ENCODE assay signal across 27 mouse cellular contexts in genomic region chr14:40928897-40929296, GRCm38 (mm10). TPM values are rescaled to one million over a fixed set of nuclear protein-coding genes. Genes with fewer than 3 reads are reported as not detected.
DNase-seq lines count a peak whose midpoint lies in the region; ATAC-seq and TF ChIP-seq lines count a peak whose summit lies in the region.
"Had no signal": no experiment of that assay in that cellular context is flagged by ENCODE, and none has a peak within 500 bp of the region (broad histone marks: within the 10 kb centered on the region; RNA-seq: fewer than 3 reads in every experiment).

No protein-coding gene starts in this region.

- WGBS in kidney, adult 2 months: 34% methylated on average over 5 of the region's 5 CpGs
- 66% methylated on average over 5 of the region's 5 CpGs for WGBS in kidney, embryonic 14.5 days
- WGBS in intestine, embryonic 15.5 days: 62% methylated on average over 5 of the region's 5 CpGs

- no peaks in the 10 kb centered on the region for H3K36me3 ChIP-seq in kidney, adult 2 months (ENCODE audit: control insufficient read depth, insufficient read depth, low read length)
- no peaks in the 10 kb centered on the region for H3K36me3 ChIP-seq in kidney, embryonic 14.5 days (ENCODE audit: control insufficient read depth, insufficient read depth, low read length)
- H3K36me3 ChIP-seq in intestine, embryonic 15.5 days: no peaks in the 10 kb centered on the region
- H3K36me3 ChIP-seq: embryonic facial prominence, embryonic 12.5 days; forebrain, embryonic 12.5 days; hindbrain, embryonic 15.5 days; midbrain, embryonic 12.5 days had no signal

- H3K9ac ChIP-seq in kidney, embryonic 14.5 days (ENCODE audit: low read depth, low read length): no peak overlapping the region
- no peak overlapping the region for H3K9ac ChIP-seq in intestine, embryonic 15.5 days
- H3K9ac ChIP-seq: embryonic facial prominence, embryonic 12.5 days; forebrain, embryonic 12.5 days; hindbrain, embryonic 15.5 days; midbrain, embryonic 12.5 days had no signal

- no peak for TF ChIP-seq CTCF in kidney, adult 2 months (conservative IDR thresholded peaks at IDR 0.05; ENCODE audit: insufficient read depth, insufficient read length, low read depth, low read length)
- TF ChIP-seq CTCF in left cerebral cortex, adult 2 months (IDR thresholded peaks at IDR 0.05): no peak

- no peak overlapping the region for H3K4me3 ChIP-seq in kidney, adult 2 months (ENCODE audit: insufficient read depth, low read depth, low read length)
- no peak overlapping the region for H3K4me3 ChIP-seq in kidney, embryonic 14.5 days (ENCODE audit: low read length)
- no peak overlapping the region for H3K4me3 ChIP-seq in left cerebral cortex, adult 2 months
- H3K4me3 ChIP-seq in intestine, embryonic 15.5 days (replicated peaks): no peak overlapping the region
- H3K4me3 ChIP-seq: embryonic facial prominence, embryonic 12.5 days; erythroblast, embryonic 14.5 days; forebrain, embryonic 12.5 days; heart, embryonic 10.5 days; hindbrain, embryonic 15.5 days; limb, embryonic 10.5 days; midbrain, embryonic 12.5 days had no signal

- ATAC-seq in kidney, embryonic 14.5 days (ENCODE audit: low FRiP score, low TSS enrichment): no peak
- ATAC-seq in intestine, embryonic 15.5 days: no peak
- ATAC-seq: Patski had no signal

- DNase-seq in kidney, adult 2 months: peak; percentile 78
- DNase-seq in left cerebral cortex, adult 2 months (ENCODE audit: extremely low spot score in 1 of 2, low spot score in 2 of 2): no peak
- no peak for DNase-seq in left cerebral cortex, postnatal 25 days (ENCODE audit: low spot score in 2 of 2)
- peak; percentile 50 to 56 for DNase-seq in kidney, postnatal 36 days
- no peak for DNase-seq in thymus, postnatal 10 days (ENCODE audit: low spot score in 2 of 2)
- DNase-seq: cerebellum, adult 11-12 months; cerebellum, postnatal 10 days; heart, postnatal 4 days; layer of hippocampus, adult 9-11 months; lung, adult 2 months; lung, postnatal 14 days; right cerebral cortex, postnatal 14 days; thymus, postnatal 14 days had no signal

- peak overlapping the region; percentile 54 for H3K27ac ChIP-seq in kidney, adult 2 months (ENCODE audit: insufficient read depth, low read depth, low read length)
- no peak overlapping the region; the same call in 1 of the 2 replicates for H3K27ac ChIP-seq in kidney, embryonic 14.5 days (ENCODE audit: low read depth, low read length)
- peak overlapping the region; percentile 63 for H3K27ac ChIP-seq in left cerebral cortex, adult 2 months
- H3K27ac ChIP-seq in intestine, embryonic 15.5 days: 0 out of 2 replicates have a peak overlapping the region, but pooled peaks have one; percentile 13
- H3K27ac ChIP-seq: embryonic facial prominence, embryonic 12.5 days; hindbrain, embryonic 15.5 days; limb, embryonic 10.5 days; midbrain, embryonic 12.5 days; stomach, postnatal 0 days had no signal

- TF ChIP-seq POLR2A in kidney, adult 2 months (IDR thresholded peaks at IDR 0.05; ENCODE audit: low read depth, low read length): no peak

- H3K9me3 ChIP-seq in kidney, embryonic 14.5 days (ENCODE audit: control insufficient read depth, low read length): no peaks in the 10 kb centered on the region
- H3K9me3 ChIP-seq in intestine, embryonic 15.5 days: no peaks in the 10 kb centered on the region
- H3K9me3 ChIP-seq: embryonic facial prominence, embryonic 12.5 days; forebrain, embryonic 12.5 days; G1E; heart, embryonic 10.5 days; hindbrain, embryonic 15.5 days; limb, embryonic 10.5 days; midbrain, embryonic 12.5 days had no signal

- intact Hi-C loops in left cerebral cortex, adult 2 months (cut with DNase I): no loop called here
- intact Hi-C loops in left cerebral cortex, postnatal 25 days (cut with DNase I): no loop called here

- no peak overlapping the region for H3K4me2 ChIP-seq in kidney, embryonic 14.5 days (replicated peaks; ENCODE audit: low read depth, low read length)
- H3K4me2 ChIP-seq in intestine, embryonic 15.5 days (replicated peaks): no peak overlapping the region
- H3K4me2 ChIP-seq: embryonic facial prominence, embryonic 12.5 days; forebrain, embryonic 12.5 days; hindbrain, embryonic 15.5 days; midbrain, embryonic 12.5 days had no signal

- no peaks in the 10 kb centered on the region for H3K27me3 ChIP-seq in kidney, adult 2 months (replicated peaks; ENCODE audit: control insufficient read depth, insufficient read depth, low read length)
- no peaks in the 10 kb centered on the region for H3K27me3 ChIP-seq in kidney, embryonic 14.5 days (ENCODE audit: control insufficient read depth, insufficient read depth, low read length)
- H3K27me3 ChIP-seq in intestine, embryonic 15.5 days (replicated peaks): no peaks in the 10 kb centered on the region
- H3K27me3 ChIP-seq: CH12.LX; embryonic facial prominence, embryonic 12.5 days; forebrain, embryonic 12.5 days; hindbrain, embryonic 15.5 days; midbrain, embryonic 12.5 days; Patski had no signal

- H3K4me1 ChIP-seq in kidney, adult 2 months (ENCODE audit: control insufficient read depth, insufficient read depth, low read length): peaks cover 76% of the 10 kb centered on the region
- H3K4me1 ChIP-seq in kidney, embryonic 14.5 days (ENCODE audit: control insufficient read depth, insufficient read depth, low read length): peaks cover 61% of the 10 kb centered on the region
- H3K4me1 ChIP-seq in intestine, embryonic 15.5 days (replicated peaks): peaks cover 31% of the 10 kb centered on the region

RNA-seq across cellular contexts. Expression of gene Sh2d4b, which starts 35.8 kb away (rescaled TPM):
- 0.83 and 0.94 TPM in 2 replicates for polyA plus RNA-seq in kidney, adult 2 months (2012; rRNA removed)
- 0.57 and 0.65 TPM in 2 replicates for polyA plus RNA-seq in kidney, embryonic 14.5 days (2014; fragmentation: Nextera tagmentation; extraction: Ambion mirVana)
- total RNA-seq in left cerebral cortex, adult 2 months (2021): 1 to 10 TPM; 5.8 to 6.7 TPM
- total RNA-seq in left cerebral cortex, postnatal 25 days (2021): 1 to 10 TPM; 2.9 to 4.4 TPM
- 0.13 and 0.14 TPM in 2 replicates for polyA plus RNA-seq in intestine, embryonic 15.5 days (2015; fragmentation: Nextera tagmentation; extraction: Ambion mirVana)
- polyA plus RNA-seq: liver, adult 2 months had no signal

RNA-seq across cellular contexts. Expression of gene Tspan14, which starts 37.7 kb away (rescaled TPM):
- 119 and 121 TPM in 2 replicates for polyA plus RNA-seq in kidney, adult 2 months (2012; rRNA removed)
- polyA plus RNA-seq in kidney, embryonic 14.5 days (2014; fragmentation: Nextera tagmentation; extraction: Ambion mirVana): 67.4 and 118 TPM in 2 replicates
- total RNA-seq in left cerebral cortex, adult 2 months (2021): 10 to 100 TPM; 50.2 to 52.1 TPM
- 10 to 100 TPM; 58.1 to 61.8 TPM for total RNA-seq in left cerebral cortex, postnatal 25 days (2021)
- 56.8 and 61.0 TPM in 2 replicates for polyA plus RNA-seq in intestine, embryonic 15.5 days (2015; fragmentation: Nextera tagmentation; extraction: Ambion mirVana)

Comparison
In these comparisons a context has a peak if more than half of its experiments do, and no peak if none do; other contexts are left out.
1. DNase-seq: peak in kidney, adult 2 months (single experiment) and kidney, postnatal 36 days (2 of 2); none in left cerebral cortex, adult 2 months (0 of 2), left cerebral cortex, postnatal 25 days (0 of 2) and thymus, postnatal 10 days (0 of 2).